Mouse (Mus musculus) adrenal gland, postnatal 25 days (tissue): ENCODE measurements around the gene Hoxa13. TPM values are rescaled to one million over a fixed set of nuclear protein-coding genes. Genes with fewer than 3 reads are reported as not detected.

Experiments used
- DNase-seq: peaks from one replicate; pipeline ENCODE4 v3.0.0; 2021; ENCODE audit warnings: mixed read lengths
- microRNA-seq, 2 experiments: library from miRNA; unstranded; fragments of <30 nt; microRNA quantifications; one replicate each; pipeline ENCODE4 v1.2.0; 2021
- total RNA-seq: library from RNA; stranded (reverse); gene quantifications from 2 replicates; pipeline ENCODE4 v1.2.3, GENCODE M21; 2021

The Hoxa13 gene
- total RNA-seq, 1 experiment from 2014 or later, result not detected

- DNase-seq, result peak; percentile 14
Measured at GRCm38 (mm10) chr6:52209685-52210046, 51.0 kb downstream of the Hoxa13 start.

- DNase-seq, result no peak
Measured at GRCm38 (mm10) chr6:52208868-52209684, 51.6 kb downstream of the Hoxa13 start.

GRCm38 (mm10) chr6:52208072-52208867, 52.4 kb downstream of the Hoxa13 start, which contains the start of gene Hoxa6:
Gene Hoxa6, minus strand, starts transcription at chr6:52208722.
- peak; percentile 81 for DNase-seq

Small RNA genes lying within 50 kb of the gene (microRNA-seq; reads per million reads assigned to microRNA genes)
- gene Mir196b, result 269 to 316 reads per million in 2 experiments

Other genes starting within 250 kb of the Hoxa13 start
- 40.9 and 48.2 TPM in 2 replicates for gene Skap2, start 248.3 kb downstream of the Hoxa13 start, total RNA-seq
- gene Hoxa1, start 102.6 kb downstream of the Hoxa13 start, total RNA-seq, result 0.76 TPM in 1 of 2 replicates, not detected in the other
- gene Hoxa2, start 96.0 kb downstream of the Hoxa13 start, total RNA-seq, result 2.5 and 2.8 TPM in 2 replicates
- 0.29 and 0.55 TPM in 2 replicates for gene 5730596B20Rik, start 83.4 kb downstream of the Hoxa13 start, total RNA-seq
- 3.7 and 3.8 TPM in 2 replicates for gene Hoxa4, start 69.1 kb downstream of the Hoxa13 start, total RNA-seq
- gene Hoxa5, start 56.3 kb downstream of the Hoxa13 start, total RNA-seq, result 12.8 and 15.0 TPM in 2 replicates
- gene Hoxa6, start 52.2 kb downstream of the Hoxa13 start, total RNA-seq, result 3.1 and 5.6 TPM in 2 replicates
- 6.3 and 6.9 TPM in 2 replicates for gene Hoxa3, start 47.5 kb downstream of the Hoxa13 start, total RNA-seq
- 0.88 and 4.9 TPM in 2 replicates for gene Gm28308, start 47.5 kb downstream of the Hoxa13 start, total RNA-seq
- 12.9 and 18.3 TPM in 2 replicates for gene Hoxa7, start 39.0 kb downstream of the Hoxa13 start, total RNA-seq
- gene Hoxa9, start 29.8 kb downstream of the Hoxa13 start, total RNA-seq, result 0.61 and 1.5 TPM in 2 replicates
- 0.62 TPM in 1 of 2 replicates, not detected in the other for gene Hoxa10, start 20.0 kb downstream of the Hoxa13 start, total RNA-seq
- gene Hoxa11, start 15.1 kb downstream of the Hoxa13 start, total RNA-seq, result not detected in 2 replicates
- not detected in 2 replicates for gene Evx1, start 52.6 kb upstream of the Hoxa13 start, total RNA-seq